Mouse (Mus musculus) embryonic fibroblast, embryonic 13.5 days (primary cell): ENCODE data around the gene Atic.

ENCODE experiments used
- CTCF ChIP-seq: IDR thresholded peaks from 2 replicates; pipeline ENCODE4 v1.5.1; 2011; ENCODE audit warnings: mild to moderate bottlenecking, control low read depth, low read length, moderate library complexity, borderline replicate concordance; ENCODE audit not compliant: insufficient read depth
- POLR2A ChIP-seq: IDR thresholded peaks from 2 replicates; pipeline ENCODE4 v1.6.1; 2011; ENCODE audit warnings: low read depth, mild to moderate bottlenecking, control low read depth, low read length, moderate library complexity

GRCm38 (mm10) chr1:71539641-71540040 is 17.3 kb upstream of the Atic start:
- TF ChIP-seq CTCF (no peak), POLR2A (no peak)
